Mouse (Mus musculus): ENCODE measurements at regions not wholly inside any gene's neighbourhood (a gene's known extent, or its start where the extent isn't known, plus 50 kb on each side); places are given as distances from the start of the nearest gene placed in this dataset.

DNA sequence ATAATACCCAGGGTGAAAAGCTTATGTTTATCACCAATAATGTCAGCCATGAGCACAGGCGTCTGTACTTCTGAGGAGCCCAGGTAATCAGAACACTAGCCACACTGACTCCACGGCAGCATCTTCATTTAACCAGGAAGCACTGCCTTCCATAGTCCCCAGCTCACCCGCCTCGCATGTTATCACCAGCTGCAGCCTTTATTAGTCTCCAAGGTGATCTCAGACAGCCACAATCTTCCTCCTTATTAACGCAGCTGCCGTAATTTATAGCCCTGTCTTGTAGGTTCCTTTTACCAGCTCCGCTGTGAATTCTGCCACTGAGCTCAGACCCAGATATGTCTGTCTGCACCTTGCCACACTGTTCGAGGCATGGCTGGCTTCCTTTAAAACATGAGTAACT is 127.2 kb upstream of the Sh3bp4 start:
- no peaks in the 10 kb centered on the region for H3K36me3 ChIP-seq (replicated peaks in 1 of 2; ENCODE audit: control insufficient read depth in 1 of 2, insufficient read depth in 1 of 2, low read length in 1 of 2)
- TF ChIP-seq E2F4 (IDR thresholded peaks at IDR 0.05; ENCODE audit: insufficient replicate concordance, low read depth, low read length) (no peak), BHLHE40 (IDR thresholded peaks at IDR 0.05; ENCODE audit: low read depth, low read length) (no peak), ZKSCAN1 (IDR thresholded peaks at IDR 0.05; ENCODE audit: borderline replicate concordance, low read depth, low read length) (no peak), TCF12 (IDR thresholded peaks at IDR 0.05; ENCODE audit: low read depth, low read length) (no peak)
- H3K4me2 ChIP-seq (ENCODE audit: insufficient read depth, low read depth, poor library complexity, severe bottlenecking): no peak overlapping the region
- H3K4me3 ChIP-seq (replicated peaks in 1 of 3; ENCODE audit: low read depth in 2 of 3, low read length in 2 of 3, poor library complexity in 1 of 3): no peak overlapping the region
- no peak for DNase-seq (ENCODE audit: extremely low read depth)
- dilution Hi-C loops (cut with MboI; ENCODE audit: extremely low pct_ligation_motif_present, extremely low pct_unique_long_range_greater_than_20kb, low sequenced_read_pairs) (no loop called here), in situ Hi-C loops (cut with MboI; ENCODE audit: low pct_ligation_motif_present, low pct_unique_long_range_greater_than_20kb, low sequenced_read_pairs) (no loop called here)
- no peak overlapping the region for H3K9ac ChIP-seq (ENCODE audit: insufficient read depth, low read depth)
- H3K79me2 ChIP-seq (replicated peaks; ENCODE audit: control insufficient read depth, extremely low read depth, insufficient read depth, poor library complexity, severe bottlenecking): no peaks in the 10 kb centered on the region
- no peaks in the 10 kb centered on the region for H3K27me3 ChIP-seq (replicated peaks)
- no peak overlapping the region for H3K27ac ChIP-seq (ENCODE audit: insufficient read depth, low read depth)
- no peaks in the 10 kb centered on the region for H3K4me1 ChIP-seq (ENCODE audit: control insufficient read depth in 1 of 2, insufficient read depth in 2 of 2)
- H3K9me3 ChIP-seq (replicated peaks; ENCODE audit: low read length): peaks cover 74% of the 10 kb centered on the region

DNA sequence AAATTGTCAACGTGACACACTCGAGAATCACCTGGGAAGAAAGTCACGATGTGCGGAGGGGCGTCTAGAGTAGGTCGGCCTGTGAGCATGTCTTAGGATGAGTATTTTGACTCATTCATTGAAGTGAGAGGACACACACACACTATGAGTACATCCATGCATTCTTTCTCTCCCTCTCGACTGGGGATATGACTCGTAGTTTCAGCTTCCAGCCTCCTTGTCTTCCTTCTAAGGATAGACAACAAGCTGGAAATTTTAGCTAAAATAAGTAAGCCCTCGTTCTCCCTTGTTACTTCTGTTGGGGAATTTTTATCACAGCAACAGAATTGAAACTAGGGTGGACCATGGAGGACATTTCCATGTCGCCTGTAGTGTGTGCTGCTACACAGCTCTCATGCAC is 124.3 kb upstream of the Sh3bp4 start:
- Histone ChIP-seq H3K27me3 (replicated peaks) (no peaks in the 10 kb centered on the region), H3K4me2 (ENCODE audit: insufficient read depth, low read depth, poor library complexity, severe bottlenecking) (no peak overlapping the region), H3K4me3 (replicated peaks in 1 of 3; ENCODE audit: low read depth in 2 of 3, low read length in 2 of 3, poor library complexity in 1 of 3) (no peak overlapping the region), H3K79me2 (replicated peaks; ENCODE audit: control insufficient read depth, extremely low read depth, insufficient read depth, poor library complexity, severe bottlenecking) (no peaks in the 10 kb centered on the region), H3K9me3 (replicated peaks; ENCODE audit: low read length) (peaks cover 63% of the 10 kb centered on the region), H3K36me3 (replicated peaks in 1 of 2; ENCODE audit: control insufficient read depth in 1 of 2, insufficient read depth in 1 of 2, low read length in 1 of 2) (no peaks in the 10 kb centered on the region), H3K27ac (ENCODE audit: insufficient read depth, low read depth) (no peak overlapping the region), H3K4me1 (ENCODE audit: control insufficient read depth in 1 of 2, insufficient read depth in 2 of 2) (no peaks in the 10 kb centered on the region), H3K9ac (ENCODE audit: insufficient read depth, low read depth) (no peak overlapping the region)
- no peak for DNase-seq (ENCODE audit: extremely low read depth)
- dilution Hi-C loops (cut with MboI; ENCODE audit: extremely low pct_ligation_motif_present, extremely low pct_unique_long_range_greater_than_20kb, low sequenced_read_pairs): no loop called here
- in situ Hi-C loops (cut with MboI; ENCODE audit: low pct_ligation_motif_present, low pct_unique_long_range_greater_than_20kb, low sequenced_read_pairs): no loop called here
- TF ChIP-seq MYC (IDR thresholded peaks at IDR 0.05; ENCODE audit: low read depth, low read length): no peak
- TF ChIP-seq TCF12 (IDR thresholded peaks at IDR 0.05; ENCODE audit: low read depth, low read length): no peak
- no peak for TF ChIP-seq JUND (conservative IDR thresholded peaks at IDR 0.05; ENCODE audit: low read depth, low read length)
- no peak for TF ChIP-seq IRF4 (IDR thresholded peaks at IDR 0.05; ENCODE audit: low read depth, low read length)
- TF ChIP-seq HCFC1 (IDR thresholded peaks at IDR 0.05; ENCODE audit: low read depth, low read length): no peak
- no peak for TF ChIP-seq JUN (IDR thresholded peaks at IDR 0.05; ENCODE audit: insufficient read depth, low read depth, low read length)
- no peak for TF ChIP-seq ZKSCAN1 (IDR thresholded peaks at IDR 0.05; ENCODE audit: borderline replicate concordance, low read depth, low read length)
- no peak for TF ChIP-seq BHLHE40 (IDR thresholded peaks at IDR 0.05; ENCODE audit: low read depth, low read length)
- no peak for TF ChIP-seq ZC3H11A (IDR thresholded peaks at IDR 0.05; ENCODE audit: low read depth, low read length)
- no peak for TF ChIP-seq PAX5 (IDR thresholded peaks at IDR 0.05; ENCODE audit: low read length)
- no peak for TF ChIP-seq MXI1 (IDR thresholded peaks at IDR 0.05; ENCODE audit: low read depth, low read length)
- TF ChIP-seq UBTF (IDR thresholded peaks at IDR 0.05; ENCODE audit: low read depth, low read length): no peak
- no peak for TF ChIP-seq SIN3A (IDR thresholded peaks at IDR 0.05; ENCODE audit: low read length)
- TF ChIP-seq ETS1 (conservative IDR thresholded peaks at IDR 0.05; ENCODE audit: low read depth, low read length): no peak
- no peak for TF ChIP-seq MAX (IDR thresholded peaks at IDR 0.05; ENCODE audit: low read length)
- no peak for TF ChIP-seq RAD21 (IDR thresholded peaks at IDR 0.05; ENCODE audit: low read depth, low read length)
